Mouse (Mus musculus): ENCODE results near the gene Bsg.

DNA sequence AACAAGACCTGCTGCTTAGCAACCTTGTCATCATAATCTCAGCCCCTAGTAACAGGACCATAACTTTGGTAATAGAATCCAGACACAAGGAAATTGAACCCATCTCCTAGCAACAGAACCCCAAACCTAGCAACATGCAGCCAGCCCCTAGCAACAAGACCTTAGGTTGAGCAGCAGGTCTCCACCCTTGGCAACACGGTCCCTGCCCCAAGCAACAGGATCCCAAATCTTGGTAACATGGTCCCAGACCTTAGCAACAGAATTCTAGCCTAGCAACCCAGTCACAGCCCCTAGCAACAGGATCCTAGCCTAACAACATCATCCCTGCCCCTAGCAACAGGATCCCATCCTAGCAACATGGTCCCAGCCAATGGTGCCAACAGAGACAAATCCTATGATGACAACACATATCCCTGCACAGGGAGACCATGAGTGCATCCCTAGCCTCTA lies 49.3 kb upstream of the Bsg start:
- TF ChIP-seq CTCF (IDR thresholded peaks at IDR 0.05; ENCODE audit: low read depth, low read length) (no peak), GATA1 (IDR thresholded peaks at IDR 0.05; ENCODE audit: borderline replicate concordance, low read length) (no peak), TAL1 (conservative IDR thresholded peaks at IDR 0.05; ENCODE audit: low read depth, low read length) (no peak), POLR2AphosphoS5 (IDR thresholded peaks at IDR 0.05; ENCODE audit: insufficient replicate concordance, low read depth, low read length) (no peak), GATA2 (IDR thresholded peaks at IDR 0.05; ENCODE audit: borderline replicate concordance, low read depth, low read length) (no peak)
